Mouse (Mus musculus) midbrain, embryonic 13.5 days (tissue): ENCODE measurements around the gene Rpl18. TPM values are rescaled to one million over a fixed set of nuclear protein-coding genes. Genes with fewer than 3 reads are reported as not detected.

Experiments
- ATAC-seq: fragments of 200-750 bp; cut with Nextera tagmentation; 2 replicates; pipeline ENCODE4 v1.8.0; 2017; ENCODE audit warnings: mild to moderate bottlenecking, moderate TSS enrichment, moderate library complexity
- H3K27ac ChIP-seq: fragments of 300-500 bp; sonication (generic); 2 replicates; pipeline ENCODE4 v1.5.1; 2015; ENCODE audit warnings: inconsistent platforms, mild to moderate bottlenecking, moderate library complexity
- H3K27me3 ChIP-seq: fragments of 300-500 bp; sonication (generic); 2 replicates; pipeline ENCODE4 v1.6.1; 2015; ENCODE audit warnings: mild to moderate bottlenecking, inconsistent platforms
- H3K36me3 ChIP-seq: fragments of 300-500 bp; sonication (generic); 2 replicates; pipeline ENCODE4 v1.6.1; 2015; ENCODE audit warnings: mild to moderate bottlenecking, inconsistent platforms
- H3K4me1 ChIP-seq: fragments of 300-500 bp; sonication (generic); replicated peaks from 2 replicates; pipeline ENCODE4 v1.6.1; 2015; ENCODE audit warnings: inconsistent platforms
- H3K4me2 ChIP-seq: fragments of 300-500 bp; sonication (generic); replicated peaks from 2 replicates; pipeline ENCODE4 v1.6.1; 2015; ENCODE audit warnings: moderate library complexity, mild to moderate bottlenecking, inconsistent platforms
- H3K4me3 ChIP-seq: fragments of 300-500 bp; sonication (generic); replicated peaks from 2 replicates; pipeline ENCODE4 v1.5.1; 2015; ENCODE audit warnings: mild to moderate bottlenecking, inconsistent platforms
- H3K9ac ChIP-seq: fragments of 300-500 bp; sonication (generic); replicated peaks from 2 replicates; pipeline ENCODE4 v1.6.1; 2015; ENCODE audit warnings: mild to moderate bottlenecking, inconsistent platforms
- H3K9me3 ChIP-seq: fragments of 300-500 bp; sonication (generic); 2 replicates; pipeline ENCODE4 v1.6.1; 2016; ENCODE audit warnings: mild to moderate bottlenecking, inconsistent platforms
- WGBS: fragments of 180-500 bp; shearing (Covaris S2); methylation state at CpG from one replicate; pipeline ENCODE4 v1.1.7; 2015; 5-methylcytosine and 5-hydroxymethylcytosine counted together
- polyA plus RNA-seq: library from polyadenylated mRNA; unstranded; fragments of >200 nt; fragmentation: Nextera tagmentation; extraction: Ambion mirVana; gene quantifications from 2 replicates; pipeline ENCODE4 v1.2.1, GENCODE M21; 2015

Rpl18 gene
- polyA plus RNA-seq, 1 experiment from 2014 or later, result 684 TPM

GRCm38 (mm10) chr7:45748110-45748509 is 32.9 kb downstream of the Rpl18 start:
- H3K27me3 ChIP-seq, result no peaks in the 10 kb centered on the region
- ATAC-seq, result no peak
- 86% methylated on average over 7 of the region's 7 CpGs for WGBS
- H3K27ac ChIP-seq, result no peak overlapping the region; the same call in 1 of the 2 replicates
- H3K4me3 ChIP-seq, result no peak overlapping the region
- no peak overlapping the region for H3K4me2 ChIP-seq
- H3K4me1 ChIP-seq, result peaks cover 7% of the 10 kb centered on the region
- H3K9me3 ChIP-seq, result no peaks in the 10 kb centered on the region
- H3K36me3 ChIP-seq, result no peaks in the 10 kb centered on the region
- H3K9ac ChIP-seq, result no peak overlapping the region

GRCm38 (mm10) chr7:45749401-45749800 is 34.1 kb downstream of the Rpl18 start:
- no peak overlapping the region for H3K4me2 ChIP-seq
- H3K9ac ChIP-seq, result peak overlapping the region; percentile 36; the same call in 1 of the 2 replicates
- no peak for ATAC-seq
- no peak overlapping the region for H3K27ac ChIP-seq
- no peaks in the 10 kb centered on the region for H3K27me3 ChIP-seq
- H3K4me3 ChIP-seq, result no peak overlapping the region
- WGBS, result 61% methylated on average over 8 of the region's 10 CpGs
- no peaks in the 10 kb centered on the region for H3K36me3 ChIP-seq
- no peaks in the 10 kb centered on the region for H3K9me3 ChIP-seq
- H3K4me1 ChIP-seq, result peaks cover 7% of the 10 kb centered on the region

- Histone ChIP-seq H3K4me2 (no peak overlapping the region), H3K4me3 (no peak overlapping the region), H3K27me3 (no peaks in the 10 kb centered on the region), H3K27ac (no peak overlapping the region), H3K9me3 (no peaks in the 10 kb centered on the region), H3K36me3 (no peaks in the 10 kb centered on the region), H3K4me1 (peaks cover 7% of the 10 kb centered on the region), H3K9ac (no peak overlapping the region)
- 83% methylated on average over 9 of the region's 9 CpGs for WGBS
- no peak for ATAC-seq
These were observed 34.9 kb downstream of the Rpl18 start for GRCm38 (mm10) chr7:45750162-45750561.

GRCm38 (mm10) chr7:45755703-45756102 is 40.4 kb downstream of the Rpl18 start:
- no peak overlapping the region for H3K4me2 ChIP-seq
- H3K27me3 ChIP-seq, result peaks cover 30% of the 10 kb centered on the region
- H3K4me3 ChIP-seq, result no peak overlapping the region
- peaks cover 6% of the 10 kb centered on the region for H3K4me1 ChIP-seq
- no peak overlapping the region for H3K9ac ChIP-seq
- H3K9me3 ChIP-seq, result no peaks in the 10 kb centered on the region
- no peak overlapping the region for H3K27ac ChIP-seq
- H3K36me3 ChIP-seq, result no peaks in the 10 kb centered on the region
- 55% methylated on average over 6 of the region's 6 CpGs for WGBS
- no peak for ATAC-seq

- 0 out of 2 replicates have a peak overlapping the region, but pooled peaks have one; percentile 1 for H3K4me3 ChIP-seq
- peak overlapping the region; percentile 44; the same call in 1 of the 2 replicates for H3K9ac ChIP-seq
- no peak for ATAC-seq
- WGBS, result 17% methylated on average over 23 of the region's 27 CpGs
- H3K9me3 ChIP-seq, result no peaks in the 10 kb centered on the region
- peaks cover 6% of the 10 kb centered on the region for H3K4me1 ChIP-seq
- no peak overlapping the region for H3K27ac ChIP-seq
- H3K36me3 ChIP-seq, result no peaks in the 10 kb centered on the region
- H3K4me2 ChIP-seq, result peak overlapping the region; percentile 37
- peaks cover 30% of the 10 kb centered on the region for H3K27me3 ChIP-seq
These were observed 44.1 kb downstream of the Rpl18 start for GRCm38 (mm10) chr7:45759400-45759799.

GRCm38 (mm10) chr7:45760151-45760550 is 44.9 kb downstream of the Rpl18 start:
- no peaks in the 10 kb centered on the region for H3K9me3 ChIP-seq
- H3K4me1 ChIP-seq, result peaks cover 6% of the 10 kb centered on the region
- peaks cover 30% of the 10 kb centered on the region for H3K27me3 ChIP-seq
- H3K4me2 ChIP-seq, result no peak overlapping the region
- no peaks in the 10 kb centered on the region for H3K36me3 ChIP-seq
- H3K4me3 ChIP-seq, result no peak overlapping the region
- H3K27ac ChIP-seq, result no peak overlapping the region
- no peak overlapping the region for H3K9ac ChIP-seq
- no peak for ATAC-seq
- WGBS, result 65% methylated on average over 5 of the region's 5 CpGs

- Histone ChIP-seq H3K9ac (no peak overlapping the region), H3K4me1 (no peaks in the 10 kb centered on the region), H3K27me3 (no peaks in the 10 kb centered on the region), H3K4me2 (no peak overlapping the region), H3K9me3 (no peaks in the 10 kb centered on the region), H3K4me3 (no peak overlapping the region), H3K27ac (no peak overlapping the region), H3K36me3 (no peaks in the 10 kb centered on the region)
- no peak for ATAC-seq
- WGBS, result 65% methylated on average over 8 of the region's 8 CpGs
These were observed 50.7 kb downstream of the Rpl18 start for GRCm38 (mm10) chr7:45765995-45766394.

- 44% methylated on average over 7 of the region's 8 CpGs for WGBS
- Histone ChIP-seq H3K27me3 (no peaks in the 10 kb centered on the region), H3K36me3 (no peaks in the 10 kb centered on the region)
These were observed 51.5 kb downstream of the Rpl18 start for GRCm38 (mm10) chr7:45766764-45767163.

GRCm38 (mm10) chr7:45767500-45767899 is 52.2 kb downstream of the Rpl18 start:
- Histone ChIP-seq H3K4me1 (no peaks in the 10 kb centered on the region), H3K4me2 (no peak overlapping the region), H3K9me3 (no peaks in the 10 kb centered on the region), H3K9ac (no peak overlapping the region), H3K27ac (no peak overlapping the region), H3K36me3 (no peaks in the 10 kb centered on the region), H3K4me3 (no peak overlapping the region), H3K27me3 (no peaks in the 10 kb centered on the region)
- 92% methylated on average over 6 of the region's 6 CpGs for WGBS
- ATAC-seq, result no peak

More at GRCm38 (mm10) chr7:45766764-45767163, 51.5 kb downstream of the Rpl18 start:
- Histone ChIP-seq H3K4me2 (no peak overlapping the region), H3K4me1 (no peaks in the 10 kb centered on the region), H3K9me3 (no peaks in the 10 kb centered on the region), H3K9ac (no peak overlapping the region), H3K27ac (no peak overlapping the region), H3K4me3 (no peak overlapping the region)
- no peak for ATAC-seq

Other genes with a start within 250 kb of the Rpl18 start
- gene Bax, start 248.6 kb upstream of the Rpl18 start, polyA plus RNA-seq, result 259 and 265 TPM in 2 replicates
- gene Tulp2, start 233.6 kb upstream of the Rpl18 start, polyA plus RNA-seq, result 0.22 TPM in 1 of 2 replicates, not detected in the other
- gene Gm45808, start 228.6 kb upstream of the Rpl18 start, polyA plus RNA-seq, result not detected in 2 replicates
- gene Dhdh, start 226.7 kb upstream of the Rpl18 start, polyA plus RNA-seq, result 3.3 and 3.6 TPM in 2 replicates
- gene Nucb1, start 205.1 kb upstream of the Rpl18 start, polyA plus RNA-seq, result 86.7 and 101 TPM in 2 replicates
- gene Ppp1r15a, start 189.2 kb upstream of the Rpl18 start, polyA plus RNA-seq, result 11.7 and 11.9 TPM in 2 replicates
- 0.23 and 0.46 TPM in 2 replicates for gene Plekha4, start 189.1 kb upstream of the Rpl18 start, polyA plus RNA-seq
- gene Hsd17b14, start 160.6 kb upstream of the Rpl18 start, polyA plus RNA-seq, result 0.13 and 0.21 TPM in 2 replicates
- 20.7 and 24.5 TPM in 2 replicates for gene Bcat2, start 145.3 kb upstream of the Rpl18 start, polyA plus RNA-seq
- 0.17 TPM in 1 of 2 replicates, not detected in the other for gene Fgf21, start 100.0 kb upstream of the Rpl18 start, polyA plus RNA-seq
- not detected in 2 replicates for gene Fut1, start 98.2 kb upstream of the Rpl18 start, polyA plus RNA-seq
- gene Izumo1, start 93.6 kb upstream of the Rpl18 start, polyA plus RNA-seq, result 0.17 TPM in 1 of 2 replicates, not detected in the other
- 7.5 and 9.4 TPM in 2 replicates for gene Rasip1, start 88.0 kb upstream of the Rpl18 start, polyA plus RNA-seq
- gene Mamstr, start 75.5 kb upstream of the Rpl18 start, polyA plus RNA-seq, result 3.1 and 4.8 TPM in 2 replicates
- 0.06 and 0.09 TPM in 2 replicates for gene Fut2, start 49.1 kb upstream of the Rpl18 start, polyA plus RNA-seq
- gene Ntn5, start 31.4 kb upstream of the Rpl18 start, polyA plus RNA-seq, result 0.39 and 0.59 TPM in 2 replicates
- 0.17 and 0.31 TPM in 2 replicates for gene Sec1, start 21.1 kb upstream of the Rpl18 start, polyA plus RNA-seq
- 35.9 and 40.0 TPM in 2 replicates for gene Car11, start 15.6 kb upstream of the Rpl18 start, polyA plus RNA-seq
- gene Dbp, start 10.4 kb upstream of the Rpl18 start, polyA plus RNA-seq, result 3.4 and 4.0 TPM in 2 replicates
- 24.3 and 27.1 TPM in 2 replicates for gene Sphk2, start 2.5 kb downstream of the Rpl18 start, polyA plus RNA-seq
- 1.0 and 1.3 TPM in 2 replicates for gene Fam83e, start 5.8 kb downstream of the Rpl18 start, polyA plus RNA-seq
- gene Spaca4, start 10.4 kb downstream of the Rpl18 start, polyA plus RNA-seq, result not detected in 2 replicates
- gene Lmtk3, start 68.3 kb downstream of the Rpl18 start, polyA plus RNA-seq, result 22.8 and 24.0 TPM in 2 replicates
- gene Sult2b1, start 69.2 kb downstream of the Rpl18 start, polyA plus RNA-seq, result 5.5 and 5.6 TPM in 2 replicates
- gene Cyth2, start 99.1 kb downstream of the Rpl18 start, polyA plus RNA-seq, result 362 and 363 TPM in 2 replicates
- gene Kcnj14, start 109.3 kb downstream of the Rpl18 start, polyA plus RNA-seq, result 0.62 and 0.73 TPM in 2 replicates
- gene Grwd1, start 115.5 kb downstream of the Rpl18 start, polyA plus RNA-seq, result 39.9 and 41.7 TPM in 2 replicates
- gene Kdelr1, start 157.3 kb downstream of the Rpl18 start, polyA plus RNA-seq, result 36.1 and 44.8 TPM in 2 replicates
- gene Grin2d, start 162.9 kb downstream of the Rpl18 start, polyA plus RNA-seq, result 1.2 and 1.3 TPM in 2 replicates
- 0.28 and 0.66 TPM in 2 replicates for gene Syngr4, start 181.3 kb downstream of the Rpl18 start, polyA plus RNA-seq
- 5.9 and 6.7 TPM in 2 replicates for gene Tmem143, start 181.5 kb downstream of the Rpl18 start, polyA plus RNA-seq
- 24.4 and 27.3 TPM in 2 replicates for gene Emp3, start 205.9 kb downstream of the Rpl18 start, polyA plus RNA-seq
- gene Ccdc114, start 208.6 kb downstream of the Rpl18 start, polyA plus RNA-seq, result 3.3 and 4.1 TPM in 2 replicates